Mouse (Mus musculus): ENCODE results near the gene Kcnc4. TPM values are rescaled to one million over a fixed set of nuclear protein-coding genes. Genes with fewer than 3 reads are reported as not detected.

The Kcnc4 gene
- polyA plus RNA-seq, 1 experiment = not detected

GRCm38 (mm10) chr3:107446822-107447221 lies 12.5 kb downstream of the Kcnc4 start:
- H3K4me1 ChIP-seq (ENCODE audit: control insufficient read depth, insufficient read depth, low read length) = no peaks in the 10 kb centered on the region
- WGBS = 53% methylated on average over 3 of the region's 3 CpGs
- no peak overlapping the region for H3K27ac ChIP-seq (ENCODE audit: control insufficient read depth, insufficient read depth, low read depth, low read length, poor library complexity)
- H3K4me3 ChIP-seq (replicated peaks; ENCODE audit: control insufficient read depth, low read depth, low read length) = no peak overlapping the region
- TF ChIP-seq CTCF (IDR thresholded peaks at IDR 0.05; ENCODE audit: control insufficient read depth, insufficient read depth, low read length) (no peak), POLR2A (IDR thresholded peaks at IDR 0.05; ENCODE audit: borderline replicate concordance, control insufficient read depth, low read depth, low read length) (no peak)

GRCm38 (mm10) chr3:107443866-107444265 lies 15.5 kb downstream of the Kcnc4 start:
- 78% methylated on average over 5 of the region's 5 CpGs for WGBS
- TF ChIP-seq POLR2A (IDR thresholded peaks at IDR 0.05; ENCODE audit: borderline replicate concordance, control insufficient read depth, low read depth, low read length) (no peak), CTCF (IDR thresholded peaks at IDR 0.05; ENCODE audit: control insufficient read depth, insufficient read depth, low read length) (no peak)
- no peak overlapping the region for H3K4me3 ChIP-seq (replicated peaks; ENCODE audit: control insufficient read depth, low read depth, low read length)
- H3K27ac ChIP-seq (ENCODE audit: control insufficient read depth, insufficient read depth, low read depth, low read length, poor library complexity) = no peak overlapping the region
- H3K4me1 ChIP-seq (ENCODE audit: control insufficient read depth, insufficient read depth, low read length) = no peaks in the 10 kb centered on the region

- TF ChIP-seq POLR2A (IDR thresholded peaks at IDR 0.05; ENCODE audit: borderline replicate concordance, control insufficient read depth, low read depth, low read length) (no peak), CTCF (IDR thresholded peaks at IDR 0.05; ENCODE audit: control insufficient read depth, insufficient read depth, low read length) (no peak)
- Histone ChIP-seq H3K4me3 (replicated peaks; ENCODE audit: control insufficient read depth, low read depth, low read length) (no peak overlapping the region), H3K27ac (ENCODE audit: control insufficient read depth, insufficient read depth, low read depth, low read length, poor library complexity) (no peak overlapping the region), H3K4me1 (ENCODE audit: control insufficient read depth, insufficient read depth, low read length) (no peaks in the 10 kb centered on the region)
- 82% methylated on average over 11 of the region's 11 CpGs for WGBS
Observed at GRCm38 (mm10) chr3:107442191-107442590, 17.2 kb downstream of the Kcnc4 start.

- Histone ChIP-seq H3K4me3 (replicated peaks; ENCODE audit: control insufficient read depth, low read depth, low read length) (no peak overlapping the region), H3K27ac (ENCODE audit: control insufficient read depth, insufficient read depth, low read depth, low read length, poor library complexity) (no peak overlapping the region), H3K4me1 (ENCODE audit: control insufficient read depth, insufficient read depth, low read length) (no peaks in the 10 kb centered on the region)
- WGBS = 83% methylated on average over 8 of the region's 8 CpGs
- TF ChIP-seq POLR2A (IDR thresholded peaks at IDR 0.05; ENCODE audit: borderline replicate concordance, control insufficient read depth, low read depth, low read length) = no peak
- no peak for TF ChIP-seq CTCF (IDR thresholded peaks at IDR 0.05; ENCODE audit: control insufficient read depth, insufficient read depth, low read length)
Observed at GRCm38 (mm10) chr3:107441306-107441705, 18.0 kb downstream of the Kcnc4 start.

- H3K4me3 ChIP-seq (replicated peaks; ENCODE audit: control insufficient read depth, low read depth, low read length) = no peak overlapping the region
- H3K4me1 ChIP-seq (ENCODE audit: control insufficient read depth, insufficient read depth, low read length) = no peaks in the 10 kb centered on the region
- whole genome bisulfite sequencing = 77% methylated on average over 11 of the region's 11 CpGs
- no peak overlapping the region for H3K27ac ChIP-seq (ENCODE audit: control insufficient read depth, insufficient read depth, low read depth, low read length, poor library complexity)
- TF ChIP-seq CTCF (IDR thresholded peaks at IDR 0.05; ENCODE audit: control insufficient read depth, insufficient read depth, low read length) (no peak), POLR2A (IDR thresholded peaks at IDR 0.05; ENCODE audit: borderline replicate concordance, control insufficient read depth, low read depth, low read length) (no peak)
Observed at GRCm38 (mm10) chr3:107439280-107439679, 20.1 kb downstream of the Kcnc4 start.

GRCm38 (mm10) chr3:107437666-107438065 lies 21.7 kb downstream of the Kcnc4 start:
- TF ChIP-seq POLR2A (IDR thresholded peaks at IDR 0.05; ENCODE audit: borderline replicate concordance, control insufficient read depth, low read depth, low read length) (no peak), CTCF (IDR thresholded peaks at IDR 0.05; ENCODE audit: control insufficient read depth, insufficient read depth, low read length) (no peak)
- no peak overlapping the region for H3K27ac ChIP-seq (ENCODE audit: control insufficient read depth, insufficient read depth, low read depth, low read length, poor library complexity)
- no peaks in the 10 kb centered on the region for H3K4me1 ChIP-seq (ENCODE audit: control insufficient read depth, insufficient read depth, low read length)
- 84% methylated on average over 2 of the region's 2 CpGs for WGBS
- no peak overlapping the region for H3K4me3 ChIP-seq (replicated peaks; ENCODE audit: control insufficient read depth, low read depth, low read length)

GRCm38 (mm10) chr3:107436434-107436833 lies 22.9 kb downstream of the Kcnc4 start:
- H3K4me3 ChIP-seq (replicated peaks; ENCODE audit: control insufficient read depth, low read depth, low read length) = no peak overlapping the region
- H3K4me1 ChIP-seq (ENCODE audit: control insufficient read depth, insufficient read depth, low read length) = no peaks in the 10 kb centered on the region
- TF ChIP-seq POLR2A (IDR thresholded peaks at IDR 0.05; ENCODE audit: borderline replicate concordance, control insufficient read depth, low read depth, low read length) (no peak), CTCF (IDR thresholded peaks at IDR 0.05; ENCODE audit: control insufficient read depth, insufficient read depth, low read length) (no peak)
- no peak overlapping the region for H3K27ac ChIP-seq (ENCODE audit: control insufficient read depth, insufficient read depth, low read depth, low read length, poor library complexity)
- WGBS = 58% methylated on average over 6 of the region's 6 CpGs

GRCm38 (mm10) chr3:107433614-107434013 lies 25.7 kb downstream of the Kcnc4 start:
- no peak overlapping the region for H3K27ac ChIP-seq (ENCODE audit: control insufficient read depth, insufficient read depth, low read depth, low read length, poor library complexity)
- TF ChIP-seq CTCF (IDR thresholded peaks at IDR 0.05; ENCODE audit: control insufficient read depth, insufficient read depth, low read length) (no peak), POLR2A (IDR thresholded peaks at IDR 0.05; ENCODE audit: borderline replicate concordance, control insufficient read depth, low read depth, low read length) (no peak)
- no peak overlapping the region for H3K4me3 ChIP-seq (replicated peaks; ENCODE audit: control insufficient read depth, low read depth, low read length)
- 69% methylated on average over 9 of the region's 9 CpGs for WGBS
- H3K4me1 ChIP-seq (ENCODE audit: control insufficient read depth, insufficient read depth, low read length) = no peaks in the 10 kb centered on the region

GRCm38 (mm10) chr3:107431268-107431667 lies 28.1 kb downstream of the Kcnc4 start:
- H3K4me3 ChIP-seq (replicated peaks; ENCODE audit: control insufficient read depth, low read depth, low read length) = no peak overlapping the region
- no peak overlapping the region for H3K27ac ChIP-seq (ENCODE audit: control insufficient read depth, insufficient read depth, low read depth, low read length, poor library complexity)
- TF ChIP-seq POLR2A (IDR thresholded peaks at IDR 0.05; ENCODE audit: borderline replicate concordance, control insufficient read depth, low read depth, low read length) (no peak), CTCF (IDR thresholded peaks at IDR 0.05; ENCODE audit: control insufficient read depth, insufficient read depth, low read length) (no peak)
- 20% methylated on average over 1 of the region's 1 CpGs for WGBS
- no peaks in the 10 kb centered on the region for H3K4me1 ChIP-seq (ENCODE audit: control insufficient read depth, insufficient read depth, low read length)

All from bone marrow, adult 2 months (tissue).